Mouse (Mus musculus): ENCODE data around the gene Smad6. TPM values are rescaled to one million over a fixed set of nuclear protein-coding genes. Genes with fewer than 3 reads are reported as not detected.
A peak's percentile ranks its signal among the peaks of the same experiment; 100 is the strongest.

Smad6 gene
- polyA plus RNA-seq, 1 experiment from 2014 or later: 10.8 TPM

GRCm38 (mm10) chr9:63981371-63981770 is 40.5 kb downstream of the Smad6 start:
- no peak overlapping the region for H3K4me3 ChIP-seq (replicated peaks)
- no peaks in the 10 kb centered on the region for H3K9me3 ChIP-seq
- H3K27me3 ChIP-seq (replicated peaks): no peaks in the 10 kb centered on the region
- peaks cover 61% of the 10 kb centered on the region for H3K4me1 ChIP-seq
- 64% methylated on average over 4 of the region's 4 CpGs for WGBS
- ATAC-seq (ENCODE audit: insufficient read depth, low FRiP score, low read depth): no peak
- no peaks in the 10 kb centered on the region for H3K36me3 ChIP-seq
- no peak overlapping the region for H3K9ac ChIP-seq
- H3K27ac ChIP-seq: peak overlapping the region; percentile 75; the same call in 1 of the 2 replicates
- no peak overlapping the region for H3K4me2 ChIP-seq

GRCm38 (mm10) chr9:63980179-63981086 is 41.4 kb downstream of the Smad6 start:
- no peaks in the 10 kb centered on the region for H3K36me3 ChIP-seq
- no peak overlapping the region for H3K9ac ChIP-seq
- no peaks in the 10 kb centered on the region for H3K27me3 ChIP-seq (replicated peaks)
- ATAC-seq (ENCODE audit: insufficient read depth, low FRiP score, low read depth): no peak
- H3K27ac ChIP-seq: peak overlapping the region; percentile 75
- 18% methylated on average over 18 of the region's 18 CpGs for WGBS
- peaks cover 67% of the 10 kb centered on the region for H3K4me1 ChIP-seq
- peak overlapping the region; percentile 39 for H3K4me2 ChIP-seq
- no peak overlapping the region for H3K4me3 ChIP-seq (replicated peaks)
- no peaks in the 10 kb centered on the region for H3K9me3 ChIP-seq

- Histone ChIP-seq H3K27ac (no peak overlapping the region), H3K9me3 (no peaks in the 10 kb centered on the region), H3K9ac (no peak overlapping the region), H3K27me3 (replicated peaks) (no peaks in the 10 kb centered on the region), H3K36me3 (no peaks in the 10 kb centered on the region), H3K4me2 (no peak overlapping the region), H3K4me3 (replicated peaks) (no peak overlapping the region), H3K4me1 (peaks cover 62% of the 10 kb centered on the region)
- no peak for ATAC-seq (ENCODE audit: insufficient read depth, low FRiP score, low read depth)
- WGBS: 58% methylated on average over 2 of the region's 2 CpGs
Measured at GRCm38 (mm10) chr9:63979275-63979674, 42.6 kb downstream of the Smad6 start.

- Histone ChIP-seq H3K4me2 (no peak overlapping the region), H3K4me3 (replicated peaks) (no peak overlapping the region), H3K27ac (no peak overlapping the region), H3K9me3 (no peaks in the 10 kb centered on the region), H3K9ac (no peak overlapping the region), H3K4me1 (peaks cover 62% of the 10 kb centered on the region), H3K36me3 (no peaks in the 10 kb centered on the region), H3K27me3 (replicated peaks) (no peaks in the 10 kb centered on the region)
- 46% methylated on average over 7 of the region's 7 CpGs for WGBS
- ATAC-seq (ENCODE audit: insufficient read depth, low FRiP score, low read depth): no peak
Measured at GRCm38 (mm10) chr9:63978682-63979081, 43.2 kb downstream of the Smad6 start.

GRCm38 (mm10) chr9:63975996-63976395 is 45.9 kb downstream of the Smad6 start:
- 46% methylated on average over 11 of the region's 11 CpGs for WGBS
- Histone ChIP-seq H3K4me2 (no peak overlapping the region), H3K27ac (no peak overlapping the region), H3K9ac (no peak overlapping the region), H3K4me1 (peaks cover 53% of the 10 kb centered on the region), H3K27me3 (replicated peaks) (no peaks in the 10 kb centered on the region), H3K9me3 (no peaks in the 10 kb centered on the region), H3K4me3 (replicated peaks) (no peak overlapping the region), H3K36me3 (no peaks in the 10 kb centered on the region)
- ATAC-seq (ENCODE audit: insufficient read depth, low FRiP score, low read depth): no peak

- Histone ChIP-seq H3K4me3 (replicated peaks) (no peak overlapping the region), H3K36me3 (no peaks in the 10 kb centered on the region), H3K27me3 (replicated peaks) (no peaks in the 10 kb centered on the region), H3K4me2 (no peak overlapping the region), H3K9ac (no peak overlapping the region; the same call in 1 of the 2 replicates), H3K9me3 (no peaks in the 10 kb centered on the region), H3K27ac (peak overlapping the region; percentile 33; the same call in 1 of the 2 replicates), H3K4me1 (peaks cover 52% of the 10 kb centered on the region)
- 48% methylated on average over 13 of the region's 13 CpGs for WGBS
- ATAC-seq (ENCODE audit: insufficient read depth, low FRiP score, low read depth): no peak
Measured at GRCm38 (mm10) chr9:63974258-63975023, 47.4 kb downstream of the Smad6 start.

- H3K9ac ChIP-seq: no peak overlapping the region
- no peak overlapping the region for H3K4me2 ChIP-seq
- no peaks in the 10 kb centered on the region for H3K9me3 ChIP-seq
- H3K27ac ChIP-seq: peak overlapping the region; percentile 33; the same call in 1 of the 2 replicates
- H3K4me1 ChIP-seq: peaks cover 56% of the 10 kb centered on the region
- 43% methylated on average over 14 of the region's 14 CpGs for WGBS
- no peak overlapping the region for H3K4me3 ChIP-seq (replicated peaks)
- no peaks in the 10 kb centered on the region for H3K27me3 ChIP-seq (replicated peaks)
- ATAC-seq (ENCODE audit: insufficient read depth, low FRiP score, low read depth): no peak
- H3K36me3 ChIP-seq: no peaks in the 10 kb centered on the region
Measured at GRCm38 (mm10) chr9:63973662-63974190, 48.1 kb downstream of the Smad6 start.

GRCm38 (mm10) chr9:63972576-63973290 is 49.1 kb downstream of the Smad6 start:
- Histone ChIP-seq H3K9me3 (no peaks in the 10 kb centered on the region), H3K27me3 (replicated peaks) (no peaks in the 10 kb centered on the region), H3K4me1 (peaks cover 66% of the 10 kb centered on the region), H3K27ac (no peak overlapping the region), H3K4me3 (replicated peaks) (no peak overlapping the region), H3K4me2 (no peak overlapping the region), H3K9ac (no peak overlapping the region), H3K36me3 (no peaks in the 10 kb centered on the region)
- ATAC-seq (ENCODE audit: insufficient read depth, low FRiP score, low read depth): no peak
- WGBS: 92% methylated on average over 11 of the region's 11 CpGs

- ATAC-seq (ENCODE audit: insufficient read depth, low FRiP score, low read depth): no peak
- H3K4me2 ChIP-seq: no peak overlapping the region
- H3K27me3 ChIP-seq (replicated peaks): no peaks in the 10 kb centered on the region
- no peak overlapping the region for H3K4me3 ChIP-seq (replicated peaks)
- H3K27ac ChIP-seq: no peak overlapping the region
- no peak overlapping the region for H3K9ac ChIP-seq
- peaks cover 70% of the 10 kb centered on the region for H3K4me1 ChIP-seq
- H3K36me3 ChIP-seq: no peaks in the 10 kb centered on the region
- WGBS: 39% methylated on average over 4 of the region's 4 CpGs
- no peaks in the 10 kb centered on the region for H3K9me3 ChIP-seq
Measured at GRCm38 (mm10) chr9:63971557-63971956, 50.3 kb downstream of the Smad6 start.

GRCm38 (mm10) chr9:63970836-63971235 is 51.0 kb downstream of the Smad6 start:
- Histone ChIP-seq H3K9ac (no peak overlapping the region), H3K4me2 (no peak overlapping the region), H3K27me3 (replicated peaks) (no peaks in the 10 kb centered on the region), H3K4me3 (replicated peaks) (no peak overlapping the region), H3K36me3 (no peaks in the 10 kb centered on the region), H3K27ac (peak overlapping the region; percentile 72), H3K9me3 (no peaks in the 10 kb centered on the region), H3K4me1 (peaks cover 67% of the 10 kb centered on the region)
- no peak for ATAC-seq (ENCODE audit: insufficient read depth, low FRiP score, low read depth)
- 48% methylated on average over 6 of the region's 6 CpGs for WGBS

GRCm38 (mm10) chr9:63970388-63970787 is 51.5 kb downstream of the Smad6 start:
- H3K4me3 ChIP-seq (replicated peaks): no peak overlapping the region
- H3K27me3 ChIP-seq (replicated peaks): no peaks in the 10 kb centered on the region
- no peak overlapping the region for H3K4me2 ChIP-seq
- H3K9ac ChIP-seq: no peak overlapping the region
- no peaks in the 10 kb centered on the region for H3K9me3 ChIP-seq
- no peaks in the 10 kb centered on the region for H3K36me3 ChIP-seq
- peaks cover 69% of the 10 kb centered on the region for H3K4me1 ChIP-seq
- 51% methylated on average over 12 of the region's 12 CpGs for WGBS
- peak overlapping the region; percentile 72 for H3K27ac ChIP-seq
- ATAC-seq (ENCODE audit: insufficient read depth, low FRiP score, low read depth): no peak
